Mouse (Mus musculus) small intestine, adult 2 months (tissue): ENCODE results near the gene Uckl1. TPM values are rescaled to one million over a fixed set of nuclear protein-coding genes. Genes with fewer than 3 reads are reported as not detected.

Experiments used
- H3K27ac ChIP-seq: fragments of 200-500 bp; 2 replicates; pipeline ENCODE4 v1.5.1; 2012; ENCODE audit warnings: low read depth, low read length, control low read depth, inconsistent platforms; ENCODE audit not compliant: insufficient read depth
- H3K27me3 ChIP-seq: fragments of 200-500 bp; 2 replicates; pipeline ENCODE4 v1.6.1; 2012; ENCODE audit warnings: mild to moderate bottlenecking, moderate library complexity, low read length, inconsistent platforms; ENCODE audit not compliant: control insufficient read depth, insufficient read depth
- H3K36me3 ChIP-seq: fragments of 200-500 bp; 2 replicates; pipeline ENCODE4 v1.6.1; 2012; ENCODE audit warnings: mild to moderate bottlenecking, low read length, control low read depth, inconsistent platforms; ENCODE audit not compliant: control insufficient read depth, insufficient read depth
- H3K4me1 ChIP-seq: fragments of 200-500 bp; 2 replicates; pipeline ENCODE4 v1.6.1; 2012; ENCODE audit warnings: low read length, inconsistent platforms, mixed read lengths; ENCODE audit not compliant: control insufficient read depth, insufficient read depth, insufficient read length
- H3K4me3 ChIP-seq: fragments of 200-500 bp; 2 replicates; pipeline ENCODE4 v1.5.1; 2012; ENCODE audit warnings: low read depth, mild to moderate bottlenecking, control low read depth, inconsistent platforms, low read length, moderate library complexity
- CTCF ChIP-seq: fragments of 200-500 bp; IDR thresholded peaks from 2 replicates; pipeline ENCODE4 v1.5.1; 2012; ENCODE audit warnings: low read depth, mild to moderate bottlenecking, control low read depth, inconsistent platforms, low read length, moderate library complexity, mixed read lengths; ENCODE audit not compliant: insufficient replicate concordance, insufficient read length; ENCODE audit errors: extremely low read depth
- POLR2A ChIP-seq: fragments of 200-500 bp; IDR thresholded peaks from 2 replicates; pipeline ENCODE4 v1.6.1; 2012; ENCODE audit warnings: low read depth, mild to moderate bottlenecking, control low read depth, inconsistent platforms, low read length, moderate library complexity
- WGBS: fragments of 180-500 bp; shearing (Covaris S2); methylation state at CpG from one replicate; pipeline ENCODE4 v1.1.7; 2018; 5-methylcytosine and 5-hydroxymethylcytosine counted together
- polyA plus RNA-seq: library from polyadenylated mRNA; depleted of rRNA; stranded (reverse); fragments of >200 nt; gene quantifications from 2 replicates; pipeline ENCODE4 v1.2.3, GENCODE M21; 2012

Uckl1 gene
- polyA plus RNA-seq, 1 experiment = 149 TPM

DNA sequence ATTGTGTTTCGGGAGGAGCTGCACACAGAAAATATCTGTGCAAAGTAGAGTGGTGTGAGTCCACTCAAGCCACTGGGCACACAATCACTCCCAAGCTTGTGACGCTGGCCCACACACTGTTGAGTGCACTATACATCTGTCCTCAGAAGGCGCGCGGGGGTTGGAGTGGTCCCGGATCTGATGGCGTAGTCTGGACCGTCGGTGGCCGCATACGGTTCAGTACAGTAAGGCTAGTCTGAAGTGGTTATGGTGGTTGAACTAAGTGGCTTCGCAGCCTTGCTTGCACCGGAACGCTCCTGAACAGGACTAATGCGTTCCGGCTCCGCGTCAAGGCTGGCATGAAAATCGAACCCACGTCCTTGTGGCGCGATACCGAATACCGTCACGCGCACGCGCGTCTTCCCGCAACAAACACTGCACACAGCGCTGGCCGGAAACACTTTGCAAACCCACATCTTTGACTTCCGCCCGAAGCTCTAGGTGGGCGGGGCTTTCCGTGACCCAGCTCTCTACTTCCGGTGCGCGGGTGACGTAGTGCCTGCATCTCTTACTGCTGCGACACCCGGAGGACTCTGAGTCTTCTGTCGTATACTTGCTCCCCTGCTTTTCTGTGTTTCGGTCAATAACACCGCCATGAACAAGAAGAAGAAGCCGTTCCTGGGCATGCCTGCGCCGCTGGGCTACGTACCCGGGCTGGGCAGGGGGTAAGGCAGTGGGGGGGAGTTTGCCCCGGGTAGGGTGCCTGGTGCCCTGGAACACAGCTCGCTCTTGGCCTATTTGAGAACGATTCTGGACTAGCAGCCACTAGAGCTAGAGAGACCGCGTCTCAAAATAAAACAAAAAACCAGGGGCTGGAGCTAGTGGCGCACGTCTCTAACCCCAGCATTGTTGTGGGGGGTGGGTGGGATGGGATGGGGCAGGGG is 16.4 kb upstream of the Uckl1 start:
- H3K27ac ChIP-seq = peak overlapping the region; percentile 71
- peaks cover 12% of the 10 kb centered on the region; the same call in 1 of the 2 replicates for H3K4me1 ChIP-seq
- H3K36me3 ChIP-seq = peaks cover 2% of the 10 kb centered on the region; the same call in 1 of the 2 replicates
- H3K27me3 ChIP-seq = no peaks in the 10 kb centered on the region
- TF ChIP-seq CTCF = no peak
- TF ChIP-seq POLR2A = peak; percentile 28; the same call in 1 of the 2 replicates
- under 1% methylated on average over 57 of the region's 57 CpGs for WGBS
- peak overlapping the region; percentile 69 for H3K4me3 ChIP-seq

DNA sequence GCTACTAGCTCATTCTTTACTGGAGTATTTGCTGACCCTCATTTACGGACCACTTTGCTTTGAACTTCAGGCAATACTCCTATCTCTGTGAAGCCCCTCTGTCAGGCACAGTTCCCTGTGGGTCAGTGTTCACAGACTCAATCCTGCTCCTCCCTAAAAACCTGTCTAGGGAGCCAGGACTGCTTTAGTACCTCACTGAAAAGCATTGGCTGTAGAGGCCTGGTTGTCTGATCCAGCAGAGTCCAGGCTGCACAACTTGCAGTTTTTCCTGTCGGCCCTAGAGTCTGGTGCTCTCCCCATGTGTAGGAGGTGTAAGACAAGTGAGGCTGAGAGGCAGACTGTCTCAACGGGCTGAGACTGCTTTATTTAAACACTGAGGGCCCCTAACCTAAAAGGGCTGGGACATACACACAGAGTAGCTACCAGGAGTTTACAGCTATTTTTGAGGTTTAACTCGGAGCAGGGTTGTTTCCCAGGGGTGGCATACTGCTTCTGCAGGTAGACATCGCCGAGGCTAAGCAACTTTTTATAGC is 15.6 kb upstream of the Uckl1 start:
- WGBS = 56% methylated on average over 6 of the region's 6 CpGs
- Histone ChIP-seq H3K27ac (peak overlapping the region; percentile 71; the same call in 1 of the 2 replicates), H3K4me3 (peak overlapping the region; percentile 69; the same call in 1 of the 2 replicates), H3K27me3 (no peaks in the 10 kb centered on the region), H3K4me1 (peaks cover 12% of the 10 kb centered on the region; the same call in 1 of the 2 replicates), H3K36me3 (peaks cover 3% of the 10 kb centered on the region; the same call in 1 of the 2 replicates)
- TF ChIP-seq CTCF = no peak
- TF ChIP-seq POLR2A = no peak

DNA sequence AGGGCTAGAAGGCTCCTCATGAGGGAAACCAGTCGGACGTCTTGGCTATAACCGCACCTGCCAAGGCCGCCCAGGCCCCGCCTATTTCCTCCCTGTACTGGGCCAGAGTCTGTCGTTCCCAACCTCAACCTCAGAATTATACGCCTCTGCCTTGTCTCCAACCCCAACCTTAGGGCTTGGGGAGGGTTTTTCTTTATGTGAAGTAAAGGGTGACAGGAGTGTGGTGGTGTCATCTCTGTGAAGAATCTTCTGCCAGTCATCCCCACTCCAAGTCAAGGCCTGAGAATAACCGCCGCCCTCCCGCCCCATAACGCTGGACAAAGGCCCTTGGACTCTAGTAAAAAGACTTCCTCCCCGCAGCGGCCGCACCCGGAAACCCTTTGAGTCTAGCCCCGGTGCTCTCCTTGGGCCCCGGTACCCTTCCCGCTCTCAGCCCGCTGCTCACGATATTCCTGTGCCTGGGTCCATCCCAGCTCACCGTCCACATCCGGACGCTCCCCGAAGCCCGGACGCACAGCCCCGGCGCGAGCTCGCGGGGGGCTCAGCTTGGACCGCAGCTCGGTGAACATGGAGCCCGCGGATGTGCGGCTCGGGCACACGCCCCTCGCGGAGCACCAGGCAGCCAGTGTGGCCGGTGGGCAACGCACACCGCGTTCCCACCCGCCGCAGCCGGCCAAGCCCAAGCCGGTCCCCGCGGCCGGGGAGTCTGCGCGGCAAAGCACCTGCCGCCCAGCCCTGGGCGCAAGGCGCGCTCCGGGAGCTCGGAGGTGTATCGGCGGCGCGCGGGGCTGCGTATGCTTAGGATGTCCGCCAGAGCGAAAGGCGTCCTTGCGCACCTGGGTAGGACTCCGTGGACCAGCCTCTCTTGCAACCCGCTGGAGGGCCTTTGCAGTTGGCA is 14.0 kb upstream of the Uckl1 start, which contains the start of gene Samd10:
TSS of gene Samd10 (minus strand) at position 759 of the 898 bp plus-strand sequence.
- TF ChIP-seq POLR2A (peak; percentile 57; the same call in 1 of the 2 replicates), CTCF (peak; percentile 17; the same call in 1 of the 2 replicates)
- Histone ChIP-seq H3K27me3 (no peaks in the 10 kb centered on the region), H3K4me3 (peak within 1 kb of the TSS; percentile 84), H3K4me1 (peaks cover 12% of the 10 kb centered on the region; the same call in 1 of the 2 replicates), H3K36me3 (peaks cover 3% of the 10 kb centered on the region; the same call in 1 of the 2 replicates), H3K27ac (peak within 1 kb of the TSS; percentile 96)
- 1% methylated on average over 71 of the region's 71 CpGs for WGBS

DNA sequence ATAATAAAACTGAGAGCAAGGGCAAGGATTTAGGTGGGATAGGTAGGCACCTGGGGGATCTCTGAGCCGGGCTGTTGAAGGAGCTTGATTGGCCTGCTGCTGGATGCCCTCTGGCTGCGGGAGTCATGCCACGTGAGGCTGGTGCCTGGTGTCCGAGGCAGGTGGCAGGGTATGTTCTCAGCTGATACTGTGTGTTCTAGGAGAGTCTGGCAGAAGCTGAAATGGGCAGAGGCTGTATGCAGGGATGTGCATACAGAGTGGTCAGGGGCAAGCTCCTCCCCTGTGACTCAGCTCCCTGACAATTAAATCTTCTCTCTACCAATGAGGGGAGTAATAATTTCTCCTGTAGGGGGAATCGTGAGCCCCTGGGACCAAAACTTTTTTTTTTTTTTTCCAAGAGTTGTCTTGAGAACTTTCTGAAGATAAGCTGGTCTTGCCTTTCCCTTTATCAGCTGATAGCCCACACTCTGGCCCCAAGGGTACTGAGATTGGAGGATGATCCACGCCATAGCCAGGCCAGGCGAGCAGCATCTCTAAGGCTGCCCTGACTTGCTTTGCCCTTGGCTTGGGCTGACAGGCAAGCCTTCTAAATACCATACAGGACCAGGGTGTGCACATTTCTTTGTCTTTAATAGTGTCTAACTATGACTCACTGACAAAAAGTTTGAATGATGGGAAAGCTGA is 12.8 kb upstream of the Uckl1 start:
- 69% methylated on average over 7 of the region's 7 CpGs for WGBS
- no peak overlapping the region for H3K27ac ChIP-seq

DNA sequence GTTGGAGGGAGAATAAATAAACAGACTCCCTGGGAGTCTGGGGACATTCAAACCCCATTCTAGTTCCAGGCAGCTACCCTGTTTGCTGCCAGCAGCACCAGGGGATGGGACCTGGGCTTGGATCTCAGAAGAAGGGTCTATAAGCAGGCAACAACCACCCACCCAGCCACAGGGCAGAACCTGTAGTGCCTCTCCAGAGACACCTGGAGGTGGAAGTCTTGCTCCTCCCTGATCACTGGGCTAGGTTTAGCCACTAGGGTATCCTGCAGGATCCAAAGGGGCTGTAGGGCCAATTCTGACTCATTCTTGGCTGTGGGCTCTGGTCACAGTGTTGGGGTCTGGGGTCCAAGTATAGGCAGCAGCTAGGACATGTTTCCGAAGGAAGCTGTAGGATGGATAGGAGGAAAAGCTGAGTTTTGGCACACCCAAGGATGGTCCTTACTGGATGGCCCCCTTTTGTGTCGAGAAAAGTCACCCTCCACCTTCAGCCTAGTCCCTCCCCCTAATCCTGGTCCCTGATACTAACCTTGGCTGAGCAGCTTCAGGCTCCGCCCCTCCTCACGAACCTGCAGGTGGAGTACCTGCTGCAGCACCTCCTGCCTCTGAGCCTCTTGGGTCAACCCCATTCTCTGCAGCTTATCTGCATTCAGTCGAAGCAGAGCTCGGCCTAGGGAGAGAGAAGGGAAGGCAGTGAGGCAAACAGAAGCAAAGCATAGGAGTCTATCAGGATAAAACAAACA is 11.7 kb upstream of the Uckl1 start:
- no peak overlapping the region for H3K27ac ChIP-seq
- no peak overlapping the region for H3K4me3 ChIP-seq
- no peak for TF ChIP-seq CTCF
- TF ChIP-seq POLR2A = no peak
- H3K27me3 ChIP-seq = no peaks in the 10 kb centered on the region
- H3K4me1 ChIP-seq = peaks cover 10% of the 10 kb centered on the region; the same call in 1 of the 2 replicates
- WGBS = 43% methylated on average over 6 of the region's 6 CpGs
- H3K36me3 ChIP-seq = peaks cover 3% of the 10 kb centered on the region; the same call in 1 of the 2 replicates

More for the DNA sequence above, 12.8 kb upstream of the Uckl1 start:
- H3K36me3 ChIP-seq = peaks cover 3% of the 10 kb centered on the region; the same call in 1 of the 2 replicates
- peaks cover 12% of the 10 kb centered on the region; the same call in 1 of the 2 replicates for H3K4me1 ChIP-seq
- H3K27me3 ChIP-seq = no peaks in the 10 kb centered on the region
- TF ChIP-seq CTCF (no peak), POLR2A (no peak)
- H3K4me3 ChIP-seq = no peak overlapping the region
